Mouse (Mus musculus) E14TG2a.4 (cell line): Measurements from ENCODE around the gene Ralgps1.

Experiments used
- CTCF ChIP-seq: conservative IDR thresholded peaks from 2 replicates; pipeline ENCODE4 v1.5.1; 2014; ENCODE audit warnings: low read length
- NANOG ChIP-seq: IDR thresholded peaks from 2 replicates; pipeline ENCODE4 v1.6.1; 2014; ENCODE audit warnings: borderline replicate concordance, low read length, mixed read lengths
- POU5F1 ChIP-seq: IDR thresholded peaks from 2 replicates; pipeline ENCODE4 v1.6.1; 2014; ENCODE audit warnings: low read length, borderline replicate concordance

DNA sequence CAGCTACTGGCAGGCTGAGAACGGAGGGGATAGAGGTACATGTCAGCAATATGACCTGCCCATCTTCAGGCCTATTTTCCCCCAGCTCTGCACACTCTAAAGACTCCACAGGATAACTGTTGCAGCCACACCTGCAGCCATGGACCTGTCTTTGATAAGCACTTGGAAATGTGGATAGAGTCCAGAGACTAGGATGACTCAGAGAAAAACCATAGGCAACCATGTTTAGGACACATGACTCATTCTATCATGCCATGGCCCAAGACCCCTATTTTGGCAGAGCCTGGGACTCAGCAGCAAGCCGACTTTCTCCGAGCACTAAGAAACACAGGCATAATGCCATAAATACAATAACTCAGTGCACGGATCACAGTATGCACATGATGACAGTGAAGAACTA lies 6.6 kb downstream of the Ralgps1 start:
- TF ChIP-seq CTCF, result no peak
- TF ChIP-seq POU5F1, result no peak
- TF ChIP-seq NANOG, result no peak
